Mouse (Mus musculus) embryonic facial prominence, embryonic 12.5 days (tissue): ENCODE results near the gene Nipsnap2. TPM values are rescaled to one million over a fixed set of nuclear protein-coding genes. Genes with fewer than 3 reads are reported as not detected.
A peak's percentile ranks its signal among the peaks of the same experiment; 100 is the strongest.
"Not testable (repeated sequence)": the region's sequence is repeated elsewhere in the genome, so short reads cannot be mapped to it uniquely, and the experiment has no call there.

Experiments used
- ATAC-seq: fragments of 200-750 bp; cut with Nextera tagmentation; 2 replicates; pipeline ENCODE4 v1.8.0; 2017; ENCODE audit not compliant: insufficient number of reproducible peaks, insufficient read depth, low FRiP score, low TSS enrichment
- H3K27ac ChIP-seq: fragments of 300-500 bp; sonication (generic); 2 replicates; pipeline ENCODE4 v1.5.1; 2016; ENCODE audit warnings: mild to moderate bottlenecking
- H3K27me3 ChIP-seq: fragments of 300-500 bp; sonication (generic); 2 replicates; pipeline ENCODE4 v1.6.1; 2016; ENCODE audit warnings: mild to moderate bottlenecking, moderate library complexity
- H3K36me3 ChIP-seq: fragments of 300-500 bp; sonication (generic); 2 replicates; pipeline ENCODE4 v1.6.1; 2016; ENCODE audit warnings: mild to moderate bottlenecking
- H3K4me1 ChIP-seq: fragments of 300-500 bp; sonication (generic); 2 replicates; pipeline ENCODE4 v1.6.1; 2016
- H3K4me2 ChIP-seq: fragments of 300-500 bp; sonication (generic); replicated peaks from 2 replicates; pipeline ENCODE4 v1.6.1; 2016; ENCODE audit warnings: mild to moderate bottlenecking, moderate library complexity
- H3K4me3 ChIP-seq: fragments of 300-500 bp; sonication (generic); 2 replicates; pipeline ENCODE4 v1.5.1; 2016; ENCODE audit warnings: mild to moderate bottlenecking
- H3K9ac ChIP-seq: fragments of 300-500 bp; sonication (generic); 2 replicates; pipeline ENCODE4 v1.6.1; 2016; ENCODE audit warnings: mild to moderate bottlenecking, moderate library complexity
- H3K9me3 ChIP-seq: fragments of 300-500 bp; sonication (generic); 2 replicates; pipeline ENCODE4 v1.6.1; 2016; ENCODE audit warnings: mild to moderate bottlenecking, moderate library complexity
- WGBS: fragments of 180-500 bp; shearing (Covaris S2); methylation state at CpG from one replicate; pipeline ENCODE4 v1.1.7; 2016; 5-methylcytosine and 5-hydroxymethylcytosine counted together
- polyA plus RNA-seq: library from polyadenylated mRNA; unstranded; fragments of >200 nt; fragmentation: Nextera tagmentation; extraction: Ambion mirVana; gene quantifications from 2 replicates; pipeline ENCODE4 v1.2.1, GENCODE M21; 2016

Nipsnap2 gene
- 89.1 and 96.8 TPM in 2 replicates for polyA plus RNA-seq

DNA sequence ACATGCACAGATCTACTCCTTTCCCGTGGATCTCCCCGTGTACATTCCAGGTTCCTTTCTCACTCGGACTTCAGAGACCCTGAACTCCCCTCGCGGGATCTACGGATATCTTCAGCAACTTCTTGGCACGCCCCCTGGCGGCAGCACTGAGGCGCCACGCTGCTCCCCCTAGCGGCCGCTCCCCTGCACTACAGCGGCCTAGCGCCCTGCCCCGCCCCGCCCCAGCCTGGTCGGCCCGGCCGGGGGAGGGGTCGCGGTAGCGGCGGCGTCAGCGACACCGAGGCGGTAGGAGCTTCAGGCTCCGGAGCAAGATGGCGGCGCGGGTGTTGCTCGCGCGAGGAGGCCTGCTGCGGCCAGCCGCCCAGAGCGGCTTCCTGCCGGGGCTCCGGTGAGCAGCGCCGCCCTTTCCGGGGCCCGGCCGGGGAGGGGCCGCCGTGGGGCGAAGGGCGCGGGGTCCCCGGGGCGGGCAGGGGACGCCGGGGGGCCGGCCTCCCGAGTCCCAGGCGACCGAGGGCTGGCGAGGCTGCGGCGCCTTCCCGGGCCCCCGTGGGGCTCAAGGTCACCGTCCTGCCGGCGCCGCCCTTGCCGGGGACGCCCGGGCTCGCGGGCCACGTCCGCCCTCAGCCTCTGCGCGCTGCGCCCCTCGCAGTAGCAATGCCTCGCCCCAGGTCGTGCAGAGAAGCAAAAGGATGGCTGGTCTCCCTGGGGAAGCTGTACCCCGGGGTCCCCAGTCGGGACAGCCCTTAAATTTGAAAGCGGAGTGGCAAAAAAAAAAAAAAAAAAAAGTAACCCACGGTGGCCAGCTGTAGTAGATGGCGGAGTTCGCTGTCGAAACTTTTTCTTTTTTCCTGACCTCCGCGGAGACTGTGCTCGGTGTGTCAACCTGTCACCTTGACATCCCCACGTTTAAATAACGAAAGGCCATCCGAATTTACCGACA lies at the start of gene Nipsnap2:
TSS of gene Nipsnap2 (plus strand) at position 230 of the 940 bp plus-strand sequence.
- WGBS: under 1% methylated on average over 87 of the region's 93 CpGs
- Histone ChIP-seq H3K9me3 (no peaks in the 10 kb centered on the region), H3K4me1 (peaks cover 10% of the 10 kb centered on the region; the same call in 1 of the 2 replicates), H3K9ac (peak within 1 kb of the TSS; percentile 93), H3K4me3 (peak within 1 kb of the TSS; percentile 88), H3K36me3 (peaks cover 1% of the 10 kb centered on the region; the same call in 1 of the 2 replicates), H3K27ac (peak within 1 kb of the TSS; percentile 96), H3K27me3 (no peaks in the 10 kb centered on the region), H3K4me2 (peak within 1 kb of the TSS; percentile 51)
- peak; percentile 92 for ATAC-seq

DNA sequence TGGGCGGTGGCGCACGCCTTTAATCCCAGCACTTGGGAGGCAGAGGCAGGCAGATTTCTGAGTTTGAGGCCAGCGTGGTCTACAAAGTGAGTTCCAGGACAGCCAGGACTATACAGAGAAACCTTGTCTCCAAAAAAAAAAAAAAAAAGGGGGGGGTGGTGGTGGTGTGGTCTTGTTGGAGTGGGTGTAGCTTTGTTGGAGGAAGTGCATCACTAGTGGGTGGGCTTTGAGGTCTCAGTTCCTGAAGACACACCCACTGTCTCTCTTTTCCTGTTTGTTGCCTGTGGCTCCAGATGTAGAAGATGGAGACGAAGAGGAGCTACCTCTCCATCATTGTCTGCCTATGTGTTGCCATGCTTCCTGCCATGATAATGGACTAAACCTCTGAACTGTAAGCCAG lies 39.7 kb upstream of the Nipsnap2 start:
- not testable (repeated sequence) for H3K27ac ChIP-seq, H3K36me3 ChIP-seq, H3K4me2 ChIP-seq, H3K4me3 ChIP-seq, H3K4me1 ChIP-seq, H3K9ac ChIP-seq, H3K27me3 ChIP-seq, ATAC-seq, H3K9me3 ChIP-seq
- 84% methylated on average over 5 of the region's 5 CpGs for WGBS

DNA sequence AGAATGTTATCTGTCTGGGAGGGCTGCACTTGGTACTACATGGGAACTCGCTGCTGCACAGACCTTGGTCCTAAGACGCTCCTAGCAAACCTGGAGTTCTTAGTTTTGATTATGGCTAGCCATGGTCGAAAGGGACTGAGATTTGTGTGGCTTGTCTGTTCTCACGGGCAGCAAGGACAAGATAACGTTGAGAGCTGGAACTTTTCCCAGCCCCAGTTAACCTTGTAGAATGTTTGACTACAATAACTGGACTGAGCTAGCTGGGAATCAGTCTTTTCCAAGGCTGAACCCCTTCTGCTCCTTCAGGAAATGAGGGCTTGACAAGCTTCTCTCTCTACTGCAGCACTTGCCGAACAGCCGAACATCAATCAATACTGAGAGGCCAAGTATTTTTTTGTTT lies 37.2 kb upstream of the Nipsnap2 start:
- Histone ChIP-seq H3K4me2 (no peak overlapping the region), H3K9me3 (no peaks in the 10 kb centered on the region), H3K4me1 (no peaks in the 10 kb centered on the region), H3K27ac (no peak overlapping the region), H3K4me3 (no peak overlapping the region), H3K27me3 (no peaks in the 10 kb centered on the region), H3K9ac (no peak overlapping the region), H3K36me3 (no peaks in the 10 kb centered on the region)
- ATAC-seq: no peak
- 89% methylated on average over 7 of the region's 7 CpGs for WGBS

DNA sequence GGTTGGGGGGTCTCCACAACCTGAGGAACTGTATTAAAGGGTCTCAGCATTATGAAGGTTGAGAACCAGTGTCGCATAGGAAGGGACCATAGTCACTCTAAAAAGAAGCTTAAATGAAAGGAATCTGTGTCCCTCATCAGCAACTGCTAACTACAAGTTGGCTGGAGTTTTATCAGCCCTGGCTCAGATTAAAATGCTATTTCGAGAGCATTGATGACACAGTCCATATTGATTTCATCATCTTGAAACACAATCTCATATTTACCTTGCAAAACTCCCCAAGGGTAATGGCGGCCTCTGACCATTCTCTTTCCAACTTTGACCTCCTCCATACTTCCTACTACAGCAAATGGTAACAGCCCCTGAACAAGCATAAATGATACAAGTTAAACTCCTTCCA lies 34.3 kb upstream of the Nipsnap2 start:
- 54% methylated on average over 3 of the region's 3 CpGs for WGBS
- H3K9me3 ChIP-seq: no peaks in the 10 kb centered on the region
- no peak overlapping the region for H3K4me2 ChIP-seq
- H3K4me1 ChIP-seq: no peaks in the 10 kb centered on the region
- no peak overlapping the region for H3K9ac ChIP-seq
- no peak overlapping the region for H3K4me3 ChIP-seq
- ATAC-seq: no peak
- no peak overlapping the region for H3K27ac ChIP-seq
- no peaks in the 10 kb centered on the region for H3K36me3 ChIP-seq
- no peaks in the 10 kb centered on the region for H3K27me3 ChIP-seq

DNA sequence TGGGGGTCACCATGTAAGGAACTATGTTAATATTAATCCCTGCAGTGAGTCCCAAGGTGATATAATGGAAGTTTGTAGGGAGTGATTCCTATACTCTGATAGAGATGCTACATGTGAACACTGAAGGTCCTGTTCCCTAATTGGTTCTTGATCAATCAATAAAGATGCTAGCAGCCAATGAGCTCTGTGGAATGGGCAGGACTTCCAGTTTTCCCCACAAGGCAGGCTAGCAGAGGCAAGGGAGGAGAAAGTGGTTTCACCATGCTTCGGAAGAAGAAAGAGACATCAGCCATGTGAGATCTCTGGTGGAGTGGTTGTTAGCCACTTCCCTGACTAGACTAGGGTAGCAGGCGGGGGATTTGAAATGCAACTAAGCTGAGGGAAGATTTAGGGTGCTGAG lies 24.4 kb upstream of the Nipsnap2 start:
- no peaks in the 10 kb centered on the region for H3K27me3 ChIP-seq
- no peak for ATAC-seq
- H3K27ac ChIP-seq: no peak overlapping the region
- no peak overlapping the region for H3K9ac ChIP-seq
- no peaks in the 10 kb centered on the region for H3K36me3 ChIP-seq
- no peak overlapping the region; the same call in 1 of the 2 replicates for H3K4me2 ChIP-seq
- H3K9me3 ChIP-seq: no peaks in the 10 kb centered on the region
- 0 out of 2 replicates have a peak overlapping the region, but pooled peaks have one; percentile 3 for H3K4me3 ChIP-seq
- 37% methylated on average over 2 of the region's 2 CpGs for WGBS
- H3K4me1 ChIP-seq: no peaks in the 10 kb centered on the region

DNA sequence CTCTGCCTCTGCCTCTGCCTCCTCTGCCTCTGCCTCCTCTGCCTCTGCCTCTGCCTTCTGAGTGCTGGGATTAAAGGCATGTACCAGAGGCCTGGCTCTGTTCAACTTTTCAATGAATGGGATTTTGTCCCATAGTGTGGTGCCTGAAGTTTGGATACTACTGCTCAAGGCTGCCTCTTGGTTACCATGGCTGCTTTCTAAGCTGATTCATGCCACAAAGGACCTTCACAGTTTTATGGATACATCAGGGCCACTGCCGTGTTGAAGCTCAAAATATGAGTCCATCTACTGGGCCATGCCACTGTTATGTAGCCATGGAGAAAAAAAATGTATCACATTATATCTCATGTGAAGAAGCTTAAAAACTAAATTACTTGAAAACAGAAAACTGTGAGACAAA lies 23.2 kb upstream of the Nipsnap2 start:
- WGBS: 87% methylated on average over 1 of the region's 1 CpGs
- no peak overlapping the region for H3K27ac ChIP-seq
- no peaks in the 10 kb centered on the region for H3K4me1 ChIP-seq
- no peak for ATAC-seq
- H3K36me3 ChIP-seq: no peaks in the 10 kb centered on the region
- no peaks in the 10 kb centered on the region for H3K27me3 ChIP-seq
- H3K9me3 ChIP-seq: no peaks in the 10 kb centered on the region
- H3K4me3 ChIP-seq: no peak overlapping the region
- no peak overlapping the region for H3K4me2 ChIP-seq
- no peak overlapping the region for H3K9ac ChIP-seq

DNA sequence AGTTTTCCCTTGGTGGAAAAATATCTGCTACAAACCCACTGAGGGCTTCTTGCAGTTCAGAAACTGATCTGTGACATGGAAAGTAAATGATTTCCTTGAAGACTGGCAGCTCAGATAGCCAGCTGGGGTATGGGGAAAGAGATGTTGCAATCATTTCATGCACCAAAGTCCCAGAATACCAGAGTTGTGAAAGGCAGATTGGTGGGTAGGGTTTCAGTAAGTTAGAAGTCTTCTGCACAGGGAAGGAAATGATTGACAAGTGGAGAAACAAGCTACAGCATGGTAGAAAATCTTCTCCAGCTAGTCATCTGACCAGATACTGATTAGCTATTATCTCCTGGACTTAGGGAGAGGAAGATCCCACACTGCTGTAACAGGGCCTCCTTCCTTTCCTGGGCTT lies 21.5 kb upstream of the Nipsnap2 start:
- H3K9ac ChIP-seq: no peak overlapping the region
- no peak for ATAC-seq

DNA sequence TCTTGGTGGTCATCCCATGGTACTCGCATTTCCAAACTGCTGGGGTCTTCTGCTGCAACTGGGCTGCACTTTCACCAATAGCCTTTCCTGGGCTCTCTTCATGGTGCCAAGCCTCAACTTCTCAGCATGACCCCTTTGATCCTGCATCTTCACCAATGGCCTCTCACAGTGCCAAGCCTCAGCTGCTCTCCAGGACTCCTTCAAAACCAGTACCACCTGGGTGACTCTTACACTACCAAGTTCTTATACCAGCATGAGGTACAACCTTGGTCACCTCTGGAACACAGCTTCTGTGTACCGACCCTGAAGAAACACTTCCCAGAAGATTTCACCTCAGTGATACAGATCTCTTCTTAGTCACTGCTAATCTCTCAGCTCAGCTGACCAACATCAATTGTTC lies 16.5 kb upstream of the Nipsnap2 start, which contains the start of gene Sept14:
TSS of gene Sept14 (minus strand) at position 101 of the 400 bp plus-strand sequence.
- no peaks in the 10 kb centered on the region for H3K9me3 ChIP-seq
- H3K4me2 ChIP-seq: no peak within 1 kb of the TSS
- H3K27me3 ChIP-seq: no peaks in the 10 kb centered on the region
- ATAC-seq: no peak
- no peak within 1 kb of the TSS for H3K4me3 ChIP-seq
- no peak within 1 kb of the TSS for H3K27ac ChIP-seq
- no peaks in the 10 kb centered on the region for H3K4me1 ChIP-seq
- WGBS: 71% methylated on average over 2 of the region's 2 CpGs
- no peaks in the 10 kb centered on the region for H3K36me3 ChIP-seq
- H3K9ac ChIP-seq: no peak within 1 kb of the TSS

More for the DNA sequence above, 21.5 kb upstream of the Nipsnap2 start:
- H3K36me3 ChIP-seq: no peaks in the 10 kb centered on the region
- no peak overlapping the region for H3K27ac ChIP-seq
- H3K4me1 ChIP-seq: no peaks in the 10 kb centered on the region
- no peak overlapping the region for H3K4me2 ChIP-seq
- H3K4me3 ChIP-seq: no peak overlapping the region
- H3K27me3 ChIP-seq: no peaks in the 10 kb centered on the region
- no peaks in the 10 kb centered on the region for H3K9me3 ChIP-seq

DNA sequence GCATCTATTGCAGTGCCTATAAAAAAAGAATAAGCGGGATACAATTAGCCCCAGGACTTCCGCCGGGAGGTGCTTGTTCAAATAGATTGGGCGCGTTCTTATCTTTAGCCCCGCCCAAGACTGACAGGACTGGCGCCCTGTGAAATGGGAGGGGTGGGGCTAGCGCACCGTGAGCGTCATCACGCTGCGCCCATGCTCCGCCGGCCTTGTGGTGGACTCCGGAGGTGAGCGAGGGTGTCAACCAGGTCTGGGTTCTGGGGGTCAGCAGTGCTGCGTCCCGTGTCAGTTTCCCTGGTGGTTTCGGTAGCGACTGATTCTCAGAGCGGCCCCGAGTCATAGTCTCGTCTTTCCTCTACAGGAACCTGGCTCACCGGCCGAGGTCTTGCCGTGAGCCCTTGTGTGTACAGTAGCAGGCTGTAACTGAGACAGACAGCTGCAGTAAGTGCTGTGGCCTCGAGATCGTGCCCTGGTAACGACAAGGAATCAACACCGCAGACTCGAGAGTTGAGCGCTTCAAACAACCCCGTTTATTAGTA lies 9.5 kb upstream of the Nipsnap2 start, which contains the start of gene Mrps17:
TSS of gene Mrps17 (plus strand) at position 172 of the 536 bp plus-strand sequence.
- peak within 1 kb of the TSS; percentile 81 for H3K9ac ChIP-seq
- peak within 1 kb of the TSS; percentile 83 for H3K4me3 ChIP-seq
- H3K4me2 ChIP-seq: peak within 1 kb of the TSS; percentile 77
- peaks cover 36% of the 10 kb centered on the region for H3K36me3 ChIP-seq
- H3K27me3 ChIP-seq: no peaks in the 10 kb centered on the region
- peaks cover 7% of the 10 kb centered on the region; the same call in 1 of the 2 replicates for H3K4me1 ChIP-seq
- H3K27ac ChIP-seq: 0 out of 2 replicates have a peak within 1 kb of the TSS, but pooled peaks have one; percentile 17
- peak; percentile 94 for ATAC-seq
- under 1% methylated on average over 33 of the region's 33 CpGs for WGBS
- no peaks in the 10 kb centered on the region for H3K9me3 ChIP-seq

DNA sequence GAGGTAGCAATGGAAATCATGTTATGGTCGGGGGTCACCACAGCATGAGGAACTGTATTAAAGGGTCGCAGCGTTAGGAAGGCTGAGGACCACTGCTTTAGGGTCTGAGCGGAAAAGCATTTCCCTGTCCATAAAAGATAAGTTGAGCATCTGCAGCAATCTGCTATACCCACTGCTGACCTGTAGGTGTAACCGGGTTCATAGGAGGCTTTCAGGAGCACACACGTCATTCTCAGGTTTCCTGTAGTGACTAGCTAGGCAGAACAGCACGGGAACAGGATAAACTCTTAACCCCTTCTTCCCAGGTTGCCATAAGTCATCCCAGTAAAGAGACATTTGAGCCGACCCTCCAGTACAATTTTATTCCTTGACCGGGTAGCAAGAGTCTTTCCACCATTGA lies 7.8 kb upstream of the Nipsnap2 start:
- Histone ChIP-seq H3K27me3 (no peaks in the 10 kb centered on the region), H3K4me3 (no peak overlapping the region), H3K27ac (no peak overlapping the region), H3K4me1 (peaks cover 7% of the 10 kb centered on the region; the same call in 1 of the 2 replicates), H3K4me2 (no peak overlapping the region), H3K9ac (no peak overlapping the region), H3K36me3 (peaks cover 36% of the 10 kb centered on the region), H3K9me3 (no peaks in the 10 kb centered on the region)
- WGBS: 79% methylated on average over 9 of the region's 9 CpGs
- ATAC-seq: no peak

DNA sequence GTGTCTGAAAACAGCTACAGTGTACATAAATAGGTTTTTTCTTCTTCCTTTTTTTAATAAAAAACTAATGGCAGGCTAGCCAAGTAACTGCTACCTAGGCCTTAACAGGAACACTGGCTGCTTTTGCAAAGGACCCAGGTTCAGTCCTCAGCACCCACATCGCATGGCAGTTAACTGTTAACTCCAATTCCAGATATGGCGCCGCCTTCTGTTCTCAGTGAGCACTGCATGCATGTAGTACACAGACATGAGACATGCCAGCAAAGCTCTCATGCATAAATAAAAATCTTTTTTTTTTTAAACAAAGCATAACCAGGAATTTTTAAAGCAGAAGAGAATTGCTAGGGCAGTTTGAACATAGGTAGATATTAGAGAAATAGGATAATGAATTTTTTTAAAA lies 4.7 kb upstream of the Nipsnap2 start:
- peaks cover 7% of the 10 kb centered on the region; the same call in 1 of the 2 replicates for H3K4me1 ChIP-seq
- H3K4me3 ChIP-seq: no peak overlapping the region
- no peaks in the 10 kb centered on the region for H3K27me3 ChIP-seq
- H3K4me2 ChIP-seq: no peak overlapping the region
- H3K9me3 ChIP-seq: no peaks in the 10 kb centered on the region
- WGBS: 85% methylated on average over 3 of the region's 3 CpGs
- H3K27ac ChIP-seq: no peak overlapping the region
- peaks cover 36% of the 10 kb centered on the region for H3K36me3 ChIP-seq
- no peak overlapping the region for H3K9ac ChIP-seq
- no peak for ATAC-seq
